Mouse (Mus musculus) brain, embryonic 18.5 days (tissue): ENCODE measurements around the gene Olfr1448.
"Not testable (repeated sequence)": the region's sequence is repeated elsewhere in the genome, so short reads cannot be mapped to it uniquely, and the experiment has no call there.

Source experiments
- DNase-seq: peaks from one replicate; pipeline ENCODE4 v3.0.0-alpha.2; 2012; ENCODE audit warnings: low read depth, low spot score

Gene Olfr1448

GRCm38 (mm10) chr19:12924319-12924718, at the start of gene Olfr1448:
Olfr1448 (minus strand) TSS chr19:12924419.
- DNase-seq = no peak

GRCm38 (mm10) chr19:12970082-12970481, 45.9 kb upstream of the Olfr1448 start:
- DNase-seq = not testable (repeated sequence)

GRCm38 (mm10) chr19:12949958-12950357, 25.7 kb upstream of the Olfr1448 start, which contains the start of gene Olfr1450:
Olfr1450 (plus strand) TSS chr19:12950258.
- DNase-seq = no peak

- no peak for DNase-seq
Measured at GRCm38 (mm10) chr19:12930540-12930939, 6.3 kb upstream of the Olfr1448 start, which contains the start of gene Olfr1449. Olfr1449 (plus strand) TSS chr19:12930840.

GRCm38 (mm10) chr19:12903643-12904042, 20.6 kb downstream of the Olfr1448 start, which contains the start of gene Olfr1447:
Olfr1447 (minus strand) TSS chr19:12903743.
- DNase-seq = no peak

- no peak for DNase-seq
Measured at GRCm38 (mm10) chr19:12893424-12893823, 30.8 kb downstream of the Olfr1448 start, which contains the start of gene Olfr1446. Olfr1446 (minus strand) TSS chr19:12893524.

- no peak for DNase-seq
Measured at GRCm38 (mm10) chr19:12883555-12883954, 40.7 kb downstream of the Olfr1448 start, which contains the start of gene Olfr1445. Olfr1445 (plus strand) TSS chr19:12883855.
